Mouse (Mus musculus) lung, postnatal 36 days (tissue): ENCODE measurements around the gene Mrps35.

ENCODE experiments used
- DNase-seq: peaks from one replicate; pipeline ENCODE4 v3.0.0; 2022; ENCODE audit warnings: mixed read lengths

The Mrps35 gene

GRCm38 (mm10) chr6:147088517-147088916, 46.0 kb downstream of the Mrps35 start:
- DNase-seq, result no peak

GRCm38 (mm10) chr6:147090191-147090590, 47.6 kb downstream of the Mrps35 start:
- DNase-seq, result no peak

- peak; percentile 66 for DNase-seq
These were observed 48.9 kb downstream of the Mrps35 start, which contains the start of gene Klhl42 for GRCm38 (mm10) chr6:147091136-147092120. Gene Klhl42, plus strand, starts transcription at chr6:147091379.

DNA sequence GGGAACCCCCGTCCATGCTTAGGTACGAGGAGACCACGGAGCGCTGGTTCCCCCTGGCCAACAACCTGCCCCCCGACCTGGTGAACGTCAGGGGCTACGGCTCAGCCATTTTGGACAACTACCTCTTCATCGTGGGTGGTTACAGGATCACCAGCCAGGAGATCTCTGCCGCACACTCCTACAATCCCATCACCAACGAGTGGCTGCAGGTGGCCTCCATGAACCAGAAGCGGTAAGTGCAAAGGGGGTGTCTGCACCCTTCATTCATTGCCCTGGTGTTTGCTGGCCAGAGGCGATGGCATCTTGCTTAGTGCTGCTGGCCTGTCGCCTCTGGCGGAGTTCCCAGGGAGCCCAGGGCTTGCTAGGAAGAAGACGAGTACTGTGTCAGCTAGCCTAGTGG, 49.6 kb downstream of the Mrps35 start:
- peak; percentile 38 for DNase-seq

DNA sequence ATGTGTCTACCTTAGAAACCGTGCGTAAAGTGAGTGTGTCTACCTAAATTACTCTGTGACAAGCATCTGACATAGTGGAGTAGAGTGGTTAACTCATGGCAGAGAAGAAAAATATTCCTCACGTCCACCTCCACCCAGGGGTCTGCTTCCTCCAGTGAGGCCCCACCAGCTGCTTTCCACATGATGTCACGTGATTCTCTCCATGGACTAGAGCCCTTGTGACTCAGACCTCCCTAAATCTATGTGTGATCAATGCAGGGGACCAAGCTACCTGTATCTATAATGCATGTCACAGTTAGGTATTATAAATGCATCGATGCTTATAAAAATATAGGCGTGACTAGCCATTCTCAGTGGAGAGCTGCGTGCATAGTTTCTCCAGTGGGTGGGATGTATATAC, 52.2 kb downstream of the Mrps35 start:
- DNase-seq, result no peak

- no peak for DNase-seq
These were observed 53.5 kb downstream of the Mrps35 start for GRCm38 (mm10) chr6:147096109-147096508.

DNA sequence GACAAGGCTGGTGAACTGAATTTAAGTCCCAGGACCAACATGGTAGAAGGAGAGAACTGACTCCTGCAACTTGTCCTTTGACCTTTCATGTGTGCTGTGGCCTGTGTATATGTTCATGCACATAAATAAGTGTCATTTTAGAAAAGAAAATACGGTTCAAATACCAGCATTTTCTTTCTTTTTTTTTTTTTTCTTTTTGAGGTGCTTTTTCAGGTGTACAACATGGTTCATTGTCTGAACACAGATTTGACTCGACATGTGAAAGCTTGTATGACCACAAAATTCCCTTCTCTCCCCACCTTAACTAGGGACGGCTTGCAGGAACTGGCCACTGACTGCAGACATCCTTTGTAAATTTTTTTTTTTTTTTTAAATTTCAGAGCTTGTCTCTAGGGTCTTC, 54.4 kb downstream of the Mrps35 start:
- DNase-seq, result no peak

DNA sequence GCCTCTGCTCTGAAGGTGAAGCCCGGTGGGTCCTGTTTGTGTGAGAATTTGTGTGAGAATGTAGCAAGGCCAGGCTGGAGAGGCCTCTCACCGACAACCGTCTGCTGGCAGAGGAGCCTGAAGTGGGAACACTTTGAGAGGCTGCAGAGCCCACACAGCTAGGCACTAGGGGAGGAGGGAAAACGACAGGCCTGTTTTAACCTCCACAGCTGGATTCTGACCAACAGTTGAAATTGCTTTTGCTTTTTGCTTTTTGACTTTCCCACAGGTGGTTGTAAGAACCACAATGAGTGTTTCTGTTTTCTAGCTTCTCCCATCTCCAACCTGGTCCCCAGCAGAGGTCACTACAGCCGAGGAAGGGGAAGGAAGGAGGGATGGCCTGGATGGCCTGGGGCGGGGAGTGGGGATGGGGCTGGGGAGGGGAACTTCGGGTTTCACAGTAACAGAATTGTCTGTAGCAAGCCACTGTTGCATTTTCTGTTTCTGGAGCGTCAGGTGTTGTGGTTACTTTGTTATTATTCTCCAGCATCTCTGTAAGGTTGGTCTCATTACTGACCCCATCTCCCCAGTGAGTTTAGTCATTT, 54.9 kb downstream of the Mrps35 start:
- DNase-seq, result no peak

- peak; percentile 32 for DNase-seq
These were observed 57.1 kb downstream of the Mrps35 start for GRCm38 (mm10) chr6:147099458-147100277.

GRCm38 (mm10) chr6:147102293-147102692, 59.7 kb downstream of the Mrps35 start:
- DNase-seq, result no peak

GRCm38 (mm10) chr6:147105529-147105928, 63.0 kb downstream of the Mrps35 start:
- DNase-seq, result no peak

- DNase-seq, result no peak
These were observed 64.2 kb downstream of the Mrps35 start for GRCm38 (mm10) chr6:147106716-147107115.

GRCm38 (mm10) chr6:147109283-147109682, 66.7 kb downstream of the Mrps35 start:
- DNase-seq, result peak; percentile 78

GRCm38 (mm10) chr6:147116579-147116978, 74.0 kb downstream of the Mrps35 start:
- DNase-seq, result peak; percentile 94

- no peak for DNase-seq
These were observed 75.2 kb downstream of the Mrps35 start for GRCm38 (mm10) chr6:147117764-147118163.

GRCm38 (mm10) chr6:147118190-147118589, 75.6 kb downstream of the Mrps35 start:
- no peak for DNase-seq

- DNase-seq, result no peak
These were observed 78.8 kb downstream of the Mrps35 start for GRCm38 (mm10) chr6:147121320-147121719.
